Mouse (Mus musculus): ENCODE measurements around the gene Sgms1. TPM values are rescaled to one million over a fixed set of nuclear protein-coding genes. Genes with fewer than 3 reads are reported as not detected.

The Sgms1 gene
- polyA plus RNA-seq, 1 experiment from 2014 or later: 17.4 TPM

DNA sequence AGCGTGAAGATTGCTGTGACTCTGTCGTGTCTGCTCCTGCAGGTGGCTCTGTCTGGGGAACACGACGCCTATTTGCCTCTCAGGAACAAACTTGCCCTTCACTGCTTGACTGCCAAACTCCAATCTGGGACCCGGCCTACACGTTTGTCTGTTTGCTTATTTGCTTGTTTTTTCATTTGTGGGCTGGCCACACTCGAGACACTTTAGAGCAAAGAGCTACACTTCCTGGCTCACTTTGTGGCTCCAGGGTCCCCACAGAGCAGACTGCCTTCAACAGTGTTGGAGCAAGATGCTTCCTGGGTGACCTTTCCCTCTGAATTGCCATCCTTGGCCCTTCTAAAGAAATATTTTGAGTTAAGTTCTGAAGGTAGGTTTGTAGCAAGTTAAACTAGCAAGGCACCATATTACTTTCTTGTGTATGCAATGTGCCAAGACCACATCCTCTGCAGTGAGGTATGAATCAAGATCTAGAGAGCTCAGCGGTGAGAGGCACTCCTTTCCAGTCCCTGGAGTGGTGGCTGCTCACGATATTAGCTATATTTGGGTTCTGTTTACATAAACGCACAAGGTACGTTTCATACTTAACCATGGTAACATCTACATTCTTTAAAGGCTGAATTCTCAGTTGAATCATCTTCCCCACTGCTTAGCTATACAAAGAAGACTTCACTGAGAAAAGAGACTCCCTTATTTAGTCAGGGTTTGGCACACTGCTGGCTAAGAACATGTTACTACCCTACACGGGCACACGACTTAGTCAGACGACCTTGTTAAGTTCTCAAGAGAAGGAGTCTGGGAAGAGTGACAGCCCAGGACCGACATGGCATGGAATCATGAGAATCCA lies 192.3 kb downstream of the Sgms1 start:
- Histone ChIP-seq H3K9me3 (ENCODE audit: control insufficient read depth, low read length) (no peaks in the 10 kb centered on the region), H3K4me1 (replicated peaks; ENCODE audit: control insufficient read depth, insufficient read depth, low read length) (no peaks in the 10 kb centered on the region), H3K9ac (ENCODE audit: low read depth, low read length) (no peak overlapping the region), H3K27me3 (ENCODE audit: control insufficient read depth, insufficient read depth, low read length) (no peaks in the 10 kb centered on the region), H3K4me3 (ENCODE audit: low read depth, low read length) (no peak overlapping the region), H3K4me2 (replicated peaks; ENCODE audit: low read depth, low read length) (no peak overlapping the region), H3K36me3 (ENCODE audit: control insufficient read depth, insufficient read depth, low read length) (no peaks in the 10 kb centered on the region), H3K27ac (ENCODE audit: low read depth, low read length) (no peak overlapping the region)
- 83% methylated on average over 15 of the region's 15 CpGs for WGBS
- ATAC-seq (ENCODE audit: low FRiP score) (no peak), DNase-seq (ENCODE audit: low spot score) (no peak)

DNA sequence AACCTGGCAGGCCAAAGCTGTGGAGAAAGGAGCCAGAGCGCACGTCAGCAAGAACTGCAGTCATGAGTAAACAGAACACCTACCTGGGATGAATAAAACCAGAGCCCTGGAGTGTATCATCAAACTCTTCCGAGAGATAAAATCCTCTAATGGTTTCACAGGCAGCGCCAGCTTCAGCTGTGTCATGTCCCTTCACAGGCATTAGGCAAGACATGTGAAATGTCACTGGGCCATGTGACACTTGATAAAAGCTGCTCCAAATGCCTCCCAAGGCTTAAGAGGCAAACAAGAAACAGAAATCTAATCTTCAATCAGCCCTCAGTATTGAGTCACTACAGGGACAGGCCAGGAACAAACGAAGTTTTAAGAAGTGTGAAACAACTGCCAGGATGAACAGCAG lies 193.3 kb downstream of the Sgms1 start:
- ATAC-seq (ENCODE audit: low FRiP score) (no peak), DNase-seq (ENCODE audit: low spot score) (no peak)
- 78% methylated on average over 5 of the region's 5 CpGs for WGBS
- H3K4me3 ChIP-seq (ENCODE audit: low read depth, low read length): no peak overlapping the region
- H3K36me3 ChIP-seq (ENCODE audit: control insufficient read depth, insufficient read depth, low read length): no peaks in the 10 kb centered on the region
- H3K4me1 ChIP-seq (replicated peaks; ENCODE audit: control insufficient read depth, insufficient read depth, low read length): no peaks in the 10 kb centered on the region
- no peak overlapping the region for H3K9ac ChIP-seq (ENCODE audit: low read depth, low read length)
- no peaks in the 10 kb centered on the region for H3K9me3 ChIP-seq (ENCODE audit: control insufficient read depth, low read length)
- no peaks in the 10 kb centered on the region for H3K27me3 ChIP-seq (ENCODE audit: control insufficient read depth, insufficient read depth, low read length)
- no peak overlapping the region for H3K4me2 ChIP-seq (replicated peaks; ENCODE audit: low read depth, low read length)
- no peak overlapping the region for H3K27ac ChIP-seq (ENCODE audit: low read depth, low read length)

DNA sequence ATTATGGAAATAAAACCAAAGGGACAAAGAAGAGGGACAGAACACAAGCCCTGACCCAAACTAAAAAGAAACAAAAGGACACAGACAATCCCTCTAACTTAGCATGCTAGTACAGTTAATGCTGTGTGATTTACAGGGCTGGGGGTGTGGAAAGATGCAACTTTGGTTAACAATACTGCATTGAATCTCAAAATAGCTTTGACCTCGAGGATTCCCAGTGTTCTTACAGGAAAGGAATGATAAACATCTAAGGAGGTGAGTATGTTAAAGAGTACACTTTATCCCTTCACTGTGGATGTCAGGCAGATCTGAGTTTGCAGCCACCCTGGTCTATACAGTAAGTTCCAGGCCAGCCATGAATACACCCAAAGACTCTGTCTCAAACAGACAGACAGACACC lies 194.7 kb downstream of the Sgms1 start:
- H3K36me3 ChIP-seq (ENCODE audit: control insufficient read depth, insufficient read depth, low read length): no peaks in the 10 kb centered on the region
- no peak for DNase-seq (ENCODE audit: low spot score)
- 33% methylated on average over 1 of the region's 1 CpGs for WGBS
- H3K9ac ChIP-seq (ENCODE audit: low read depth, low read length): no peak overlapping the region
- no peak overlapping the region for H3K4me2 ChIP-seq (replicated peaks; ENCODE audit: low read depth, low read length)
- no peaks in the 10 kb centered on the region for H3K27me3 ChIP-seq (ENCODE audit: control insufficient read depth, insufficient read depth, low read length)
- H3K9me3 ChIP-seq (ENCODE audit: control insufficient read depth, low read length): no peaks in the 10 kb centered on the region
- no peak overlapping the region for H3K27ac ChIP-seq (ENCODE audit: low read depth, low read length)
- H3K4me3 ChIP-seq (ENCODE audit: low read depth, low read length): no peak overlapping the region
- ATAC-seq (ENCODE audit: low FRiP score): no peak
- H3K4me1 ChIP-seq (replicated peaks; ENCODE audit: control insufficient read depth, insufficient read depth, low read length): no peaks in the 10 kb centered on the region

DNA sequence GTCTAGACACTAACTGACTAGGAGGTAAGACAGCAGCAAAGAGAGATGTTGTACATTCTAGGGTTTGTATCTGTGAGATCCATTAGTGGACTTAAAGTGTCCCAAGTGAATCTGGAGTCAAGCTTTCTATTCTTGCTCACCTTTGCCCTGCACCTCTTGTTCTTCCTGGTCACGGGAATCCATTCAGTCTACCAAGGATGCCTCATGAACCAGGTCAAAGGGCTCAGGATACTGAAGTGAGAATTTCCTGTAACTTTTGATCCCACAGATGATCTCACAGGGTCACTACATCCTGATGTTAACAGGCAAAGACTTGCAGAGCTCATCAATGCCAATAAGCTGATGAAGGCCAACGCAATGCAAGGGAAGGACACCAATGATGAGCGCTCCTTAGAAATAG lies 195.4 kb downstream of the Sgms1 start:
- ATAC-seq (ENCODE audit: low FRiP score) (no peak), DNase-seq (ENCODE audit: low spot score) (no peak)
- H3K27me3 ChIP-seq (ENCODE audit: control insufficient read depth, insufficient read depth, low read length): no peaks in the 10 kb centered on the region
- H3K9me3 ChIP-seq (ENCODE audit: control insufficient read depth, low read length): no peaks in the 10 kb centered on the region
- no peaks in the 10 kb centered on the region for H3K4me1 ChIP-seq (replicated peaks; ENCODE audit: control insufficient read depth, insufficient read depth, low read length)
- WGBS: 91% methylated on average over 3 of the region's 3 CpGs
- H3K4me2 ChIP-seq (replicated peaks; ENCODE audit: low read depth, low read length): no peak overlapping the region
- H3K9ac ChIP-seq (ENCODE audit: low read depth, low read length): no peak overlapping the region
- H3K4me3 ChIP-seq (ENCODE audit: low read depth, low read length): no peak overlapping the region
- no peak overlapping the region for H3K27ac ChIP-seq (ENCODE audit: low read depth, low read length)
- H3K36me3 ChIP-seq (ENCODE audit: control insufficient read depth, insufficient read depth, low read length): no peaks in the 10 kb centered on the region

DNA sequence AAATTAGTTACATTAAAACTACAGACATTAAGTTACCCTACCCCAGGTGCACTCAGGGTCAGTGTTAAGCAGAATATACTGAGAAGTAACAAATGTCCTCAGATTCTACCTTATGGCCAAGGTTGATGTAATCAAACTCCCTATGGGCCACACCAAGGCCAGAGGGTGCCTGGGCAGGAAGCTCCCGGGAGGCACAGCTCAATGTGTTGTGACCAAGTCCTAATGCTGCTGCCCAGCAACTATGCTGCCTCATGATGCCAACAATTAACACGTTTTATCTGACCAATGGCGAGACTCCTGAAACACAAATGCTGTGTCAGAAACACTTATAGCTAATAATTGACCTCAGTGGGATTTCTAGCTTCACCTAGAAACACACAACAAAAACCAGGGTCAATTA lies 197.9 kb downstream of the Sgms1 start:
- 90% methylated on average over 3 of the region's 3 CpGs for WGBS
- DNase-seq (ENCODE audit: low spot score) (no peak), ATAC-seq (ENCODE audit: low FRiP score) (no peak)
- no peaks in the 10 kb centered on the region for H3K27me3 ChIP-seq (ENCODE audit: control insufficient read depth, insufficient read depth, low read length)
- H3K4me2 ChIP-seq (replicated peaks; ENCODE audit: low read depth, low read length): no peak overlapping the region
- H3K27ac ChIP-seq (ENCODE audit: low read depth, low read length): no peak overlapping the region
- no peaks in the 10 kb centered on the region for H3K4me1 ChIP-seq (replicated peaks; ENCODE audit: control insufficient read depth, insufficient read depth, low read length)
- H3K9ac ChIP-seq (ENCODE audit: low read depth, low read length): no peak overlapping the region
- no peaks in the 10 kb centered on the region for H3K36me3 ChIP-seq (ENCODE audit: control insufficient read depth, insufficient read depth, low read length)
- H3K9me3 ChIP-seq (ENCODE audit: control insufficient read depth, low read length): no peaks in the 10 kb centered on the region
- H3K4me3 ChIP-seq (ENCODE audit: low read depth, low read length): no peak overlapping the region

DNA sequence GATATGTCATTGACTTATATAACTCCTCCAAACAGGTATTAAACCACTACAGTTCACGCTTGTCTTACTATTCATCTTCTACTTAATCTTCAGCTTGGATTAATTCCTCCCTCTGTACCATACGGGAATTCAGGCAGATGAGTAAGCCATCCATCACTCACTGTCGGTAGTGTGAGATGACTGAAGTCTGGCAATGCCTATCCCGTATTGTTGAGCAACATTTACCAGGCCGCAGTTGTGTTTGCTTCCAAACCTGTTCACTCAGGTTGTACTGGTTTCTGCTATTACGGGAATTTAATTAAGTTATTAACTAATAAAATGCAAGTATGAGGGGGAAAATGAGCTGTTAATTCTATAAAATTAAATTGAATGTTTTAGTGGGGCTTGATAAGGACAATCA lies 199.6 kb downstream of the Sgms1 start:
- H3K27me3 ChIP-seq (ENCODE audit: control insufficient read depth, insufficient read depth, low read length): no peaks in the 10 kb centered on the region
- WGBS: 89% methylated on average over 6 of the region's 6 CpGs
- no peaks in the 10 kb centered on the region for H3K4me1 ChIP-seq (replicated peaks; ENCODE audit: control insufficient read depth, insufficient read depth, low read length)
- H3K9ac ChIP-seq (ENCODE audit: low read depth, low read length): no peak overlapping the region
- H3K27ac ChIP-seq (ENCODE audit: low read depth, low read length): no peak overlapping the region
- no peaks in the 10 kb centered on the region for H3K36me3 ChIP-seq (ENCODE audit: control insufficient read depth, insufficient read depth, low read length)
- ATAC-seq (ENCODE audit: low FRiP score) (no peak), DNase-seq (ENCODE audit: low spot score) (no peak)
- no peak overlapping the region for H3K4me3 ChIP-seq (ENCODE audit: low read depth, low read length)
- H3K9me3 ChIP-seq (ENCODE audit: control insufficient read depth, low read length): no peaks in the 10 kb centered on the region
- H3K4me2 ChIP-seq (replicated peaks; ENCODE audit: low read depth, low read length): no peak overlapping the region

DNA sequence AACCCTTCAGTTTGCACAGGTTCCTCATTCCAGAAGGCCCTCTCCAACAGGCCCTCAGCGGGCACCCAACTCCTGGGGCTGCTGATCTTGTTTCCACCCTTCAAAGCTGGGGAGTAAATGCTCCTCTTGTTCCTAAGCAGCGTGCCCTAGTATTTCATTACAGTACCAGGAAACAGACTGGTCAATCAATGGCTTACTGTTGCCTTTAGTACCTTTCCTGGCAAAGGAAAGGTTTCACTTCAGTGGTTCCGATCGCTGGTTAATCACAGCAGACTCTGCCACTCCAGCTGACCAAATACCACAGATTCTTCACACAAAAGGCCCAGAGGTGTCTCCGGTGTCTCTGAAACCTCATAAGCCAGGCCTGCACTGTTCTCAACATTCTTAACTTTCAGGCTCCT lies 200.5 kb downstream of the Sgms1 start:
- Histone ChIP-seq H3K27me3 (ENCODE audit: control insufficient read depth, insufficient read depth, low read length) (no peaks in the 10 kb centered on the region), H3K9ac (ENCODE audit: low read depth, low read length) (no peak overlapping the region), H3K4me2 (replicated peaks; ENCODE audit: low read depth, low read length) (no peak overlapping the region), H3K4me1 (replicated peaks; ENCODE audit: control insufficient read depth, insufficient read depth, low read length) (no peaks in the 10 kb centered on the region), H3K36me3 (ENCODE audit: control insufficient read depth, insufficient read depth, low read length) (no peaks in the 10 kb centered on the region), H3K9me3 (ENCODE audit: control insufficient read depth, low read length) (no peaks in the 10 kb centered on the region), H3K27ac (ENCODE audit: low read depth, low read length) (no peak overlapping the region), H3K4me3 (ENCODE audit: low read depth, low read length) (no peak overlapping the region)
- DNase-seq (ENCODE audit: low spot score): no peak
- no peak for ATAC-seq (ENCODE audit: low FRiP score)
- 66% methylated on average over 5 of the region's 5 CpGs for WGBS

DNA sequence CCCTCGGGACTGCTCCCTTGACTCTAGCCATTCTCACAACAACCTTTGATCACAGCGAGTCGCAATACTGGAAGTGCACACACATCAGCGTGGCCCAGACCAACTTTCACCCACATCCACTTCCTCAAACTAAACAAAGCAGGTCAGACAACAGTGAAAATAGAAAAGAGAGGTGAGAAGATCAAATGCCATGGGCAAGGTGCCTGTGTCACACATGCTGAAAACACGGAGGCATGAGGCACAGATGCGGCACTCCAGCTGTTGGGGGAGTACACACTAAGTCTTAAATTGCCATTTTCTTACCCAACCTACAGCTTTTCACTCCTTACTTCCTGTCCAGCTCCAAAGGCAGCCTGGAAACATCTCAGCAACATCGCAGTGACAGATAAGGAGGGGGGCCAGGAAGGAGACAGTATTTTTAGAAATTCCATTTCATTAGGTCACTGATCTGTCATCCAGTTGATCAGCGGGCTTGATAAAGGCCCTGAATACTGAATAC lies 202.9 kb downstream of the Sgms1 start:
- no peak overlapping the region for H3K4me3 ChIP-seq (ENCODE audit: low read depth, low read length)
- H3K9me3 ChIP-seq (ENCODE audit: control insufficient read depth, low read length): no peaks in the 10 kb centered on the region
- ATAC-seq (ENCODE audit: low FRiP score): no peak
- no peak overlapping the region for H3K9ac ChIP-seq (ENCODE audit: low read depth, low read length)
- 88% methylated on average over 8 of the region's 8 CpGs for WGBS
- H3K27ac ChIP-seq (ENCODE audit: low read depth, low read length): no peak overlapping the region
- no peak overlapping the region for H3K4me2 ChIP-seq (replicated peaks; ENCODE audit: low read depth, low read length)
- no peaks in the 10 kb centered on the region for H3K36me3 ChIP-seq (ENCODE audit: control insufficient read depth, insufficient read depth, low read length)
- DNase-seq (ENCODE audit: low spot score): no peak
- no peaks in the 10 kb centered on the region for H3K27me3 ChIP-seq (ENCODE audit: control insufficient read depth, insufficient read depth, low read length)
- H3K4me1 ChIP-seq (replicated peaks; ENCODE audit: control insufficient read depth, insufficient read depth, low read length): no peaks in the 10 kb centered on the region

DNA sequence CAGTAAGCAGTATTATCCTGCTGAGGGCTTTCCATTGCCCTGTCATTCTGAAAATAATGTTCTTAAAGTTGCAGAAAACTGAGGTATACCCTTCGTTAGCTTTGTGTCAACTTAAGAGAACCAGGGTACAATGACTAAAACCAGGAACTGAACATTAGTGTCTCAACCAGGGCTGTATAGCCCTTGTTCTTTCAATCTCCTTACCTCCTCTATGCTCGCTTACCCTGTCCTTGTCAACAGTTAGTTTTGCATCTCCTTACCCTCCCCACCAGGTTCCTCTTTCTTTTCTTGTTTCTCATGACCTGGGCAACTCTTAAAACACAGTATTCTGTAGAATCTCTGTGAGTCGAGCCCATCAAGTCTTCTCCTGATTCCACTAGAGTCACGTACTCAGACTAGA lies 206.5 kb downstream of the Sgms1 start:
- no peak for ATAC-seq (ENCODE audit: low FRiP score)
- WGBS: 93% methylated on average over 4 of the region's 4 CpGs
- no peak for DNase-seq (ENCODE audit: low spot score)
- Histone ChIP-seq H3K36me3 (ENCODE audit: control insufficient read depth, insufficient read depth, low read length) (no peaks in the 10 kb centered on the region), H3K9me3 (ENCODE audit: control insufficient read depth, low read length) (no peaks in the 10 kb centered on the region), H3K27ac (ENCODE audit: low read depth, low read length) (no peak overlapping the region), H3K4me2 (replicated peaks; ENCODE audit: low read depth, low read length) (no peak overlapping the region), H3K9ac (ENCODE audit: low read depth, low read length) (no peak overlapping the region), H3K4me3 (ENCODE audit: low read depth, low read length) (no peak overlapping the region), H3K4me1 (replicated peaks; ENCODE audit: control insufficient read depth, insufficient read depth, low read length) (no peaks in the 10 kb centered on the region), H3K27me3 (ENCODE audit: control insufficient read depth, insufficient read depth, low read length) (no peaks in the 10 kb centered on the region)

All from hindbrain, embryonic 11.5 days (tissue).